Mouse (Mus musculus) liver, adult 2 months (tissue): ENCODE results near the gene Phldb2.

Experiments used
- CTCF ChIP-seq: fragments of 200-500 bp; IDR thresholded peaks from 2 replicates; pipeline ENCODE4 v1.5.1; 2011; ENCODE audit warnings: low read depth, low read length, control low read depth
- POLR2A ChIP-seq: fragments of 200-500 bp; IDR thresholded peaks from 2 replicates; pipeline ENCODE4 v1.6.1; 2011; ENCODE audit warnings: low read length, control low read depth; ENCODE audit not compliant: insufficient read depth; ENCODE audit errors: extremely low read depth

GRCm38 (mm10) chr16:45762859-45763505, 190.4 kb downstream of the Phldb2 start:
- TF ChIP-seq CTCF (no peak), POLR2A (no peak)
